Mouse (Mus musculus) Muller cell, postnatal 12 days (primary cell): ENCODE data around the gene Cd300e.
"Not testable (repeated sequence)": the region's sequence is repeated elsewhere in the genome, so short reads cannot be mapped to it uniquely, and the experiment has no call there.

Experiments used
- DNase-seq: peaks from one replicate; pipeline ENCODE4 v3.0.0-alpha.2; 2015; ENCODE audit errors: inconsistent ontology term

Cd300e gene

GRCm38 (mm10) chr11:115082196-115082595 lies 20.2 kb upstream of the Cd300e start:
- no peak for DNase-seq

DNA sequence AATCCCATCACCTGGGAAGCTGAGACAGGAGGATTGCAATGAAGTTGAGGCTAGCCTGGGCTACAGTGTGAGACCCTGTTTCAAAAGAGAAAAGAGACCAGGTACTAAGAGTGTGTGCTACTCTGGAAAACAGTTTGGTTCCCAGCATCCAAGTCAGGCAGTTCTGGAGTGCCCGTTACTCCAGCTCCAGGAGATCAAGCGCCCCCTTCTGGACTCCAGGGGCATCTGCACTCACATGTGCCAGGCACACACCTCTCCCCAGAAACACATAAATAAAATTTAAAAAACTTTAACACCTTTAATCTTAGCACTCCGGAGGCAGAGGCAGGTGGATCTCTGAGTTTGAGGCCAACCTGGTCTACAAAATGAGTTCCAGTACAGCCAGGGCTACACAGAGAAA lies 19.4 kb upstream of the Cd300e start:
- DNase-seq, result no peak

DNA sequence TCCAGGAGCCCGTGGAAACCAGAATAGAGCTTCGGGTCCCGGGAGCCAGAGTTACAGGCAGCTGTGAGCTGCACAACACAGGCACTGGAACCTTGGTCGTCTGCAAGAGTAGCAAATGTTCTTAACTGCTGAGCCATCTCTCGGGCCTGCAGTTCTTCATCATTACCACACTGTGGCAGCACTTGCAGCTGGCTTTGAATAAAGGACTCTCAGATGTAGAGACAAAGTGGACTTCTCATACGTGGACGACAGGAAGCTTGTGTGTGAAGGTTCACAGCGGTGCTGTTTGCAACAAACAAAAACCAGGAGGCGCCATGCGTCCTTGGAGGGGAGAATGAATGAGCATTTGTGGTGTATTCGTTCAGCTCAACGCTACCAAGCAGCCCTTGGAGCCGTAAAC lies 18.9 kb upstream of the Cd300e start:
- DNase-seq, result peak; percentile 53

DNA sequence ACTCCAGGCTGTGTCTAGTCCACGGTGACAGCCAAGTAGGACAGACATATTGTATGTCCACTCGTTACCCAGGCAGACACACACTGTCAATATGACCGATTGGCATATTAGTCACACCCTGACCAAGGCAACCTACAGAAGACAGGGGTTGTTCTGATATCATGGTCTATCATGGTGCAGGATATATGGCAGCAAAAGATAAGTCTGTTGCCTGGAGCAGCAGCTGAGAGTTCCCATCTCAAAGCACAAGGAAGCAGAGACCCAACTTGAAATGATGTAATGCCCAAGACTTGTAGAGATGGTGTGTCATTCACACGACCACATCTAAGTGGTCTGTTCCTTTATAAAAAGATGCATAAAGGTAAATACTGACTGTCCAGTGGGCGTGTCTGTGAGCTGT lies 16.7 kb upstream of the Cd300e start:
- DNase-seq, result no peak

DNA sequence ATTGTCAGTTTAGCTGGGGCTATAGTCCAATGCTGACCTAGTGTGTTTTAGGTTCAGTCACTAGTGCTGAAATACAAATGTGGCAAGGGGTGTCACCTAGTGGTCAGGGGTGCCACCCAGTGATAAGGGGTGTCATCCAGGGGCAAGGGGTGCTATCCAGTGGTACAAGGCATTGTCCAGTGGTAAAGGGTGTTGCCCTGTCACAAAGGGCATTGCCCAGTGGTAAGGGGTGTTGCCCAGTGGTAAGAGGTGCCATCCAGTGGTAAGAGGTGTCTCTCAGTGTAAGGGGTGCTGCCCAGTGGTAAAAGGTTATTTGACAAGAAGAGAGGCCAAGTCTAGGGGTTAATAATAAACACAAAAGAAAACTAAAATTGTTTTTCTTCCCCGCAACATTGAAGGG lies 15.5 kb upstream of the Cd300e start:
- DNase-seq, result no peak

DNA sequence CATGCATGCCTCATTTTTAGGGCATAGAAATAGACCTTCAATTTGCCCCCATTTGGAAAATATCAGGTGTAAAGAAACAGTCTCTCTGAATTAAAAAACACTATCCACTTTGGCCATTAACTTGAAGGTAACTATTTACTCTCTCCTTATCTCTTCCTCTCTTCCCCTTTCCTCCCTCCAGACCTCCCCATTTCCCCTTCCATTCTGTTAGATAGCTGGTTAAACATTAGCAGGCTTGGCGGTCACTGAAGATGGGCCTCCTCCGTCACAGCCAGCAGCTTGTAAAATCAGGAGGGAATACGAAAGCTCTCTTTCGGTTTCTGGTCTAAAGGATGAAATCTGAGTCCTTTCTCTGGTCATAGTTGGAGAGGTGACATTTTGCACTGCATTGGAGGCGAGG lies 13.9 kb upstream of the Cd300e start:
- no peak for DNase-seq

GRCm38 (mm10) chr11:115075407-115075806 lies 13.4 kb upstream of the Cd300e start:
- DNase-seq, result no peak

DNA sequence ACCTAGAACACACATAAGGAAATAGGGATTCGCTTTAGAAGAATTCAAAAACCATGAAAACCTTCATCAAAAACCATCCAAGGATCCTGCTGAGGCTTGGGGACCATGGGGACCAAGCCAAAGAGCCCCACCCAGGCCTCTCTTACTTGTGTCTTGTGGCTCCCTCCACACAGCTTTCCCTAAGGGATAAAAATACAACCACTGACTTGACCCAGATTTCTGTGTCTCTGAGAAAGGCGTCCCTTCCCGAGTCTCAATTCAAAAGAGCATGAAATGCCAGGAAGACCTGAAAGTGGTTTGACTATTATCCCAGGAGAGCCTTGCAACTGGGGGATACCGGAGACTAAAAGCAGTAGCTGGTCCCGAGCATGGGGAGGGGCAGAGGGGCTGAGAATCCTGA lies 11.0 kb upstream of the Cd300e start:
- DNase-seq, result no peak

- DNase-seq, result peak; percentile 91
Observed at GRCm38 (mm10) chr11:115071631-115072294, 9.8 kb upstream of the Cd300e start.

DNA sequence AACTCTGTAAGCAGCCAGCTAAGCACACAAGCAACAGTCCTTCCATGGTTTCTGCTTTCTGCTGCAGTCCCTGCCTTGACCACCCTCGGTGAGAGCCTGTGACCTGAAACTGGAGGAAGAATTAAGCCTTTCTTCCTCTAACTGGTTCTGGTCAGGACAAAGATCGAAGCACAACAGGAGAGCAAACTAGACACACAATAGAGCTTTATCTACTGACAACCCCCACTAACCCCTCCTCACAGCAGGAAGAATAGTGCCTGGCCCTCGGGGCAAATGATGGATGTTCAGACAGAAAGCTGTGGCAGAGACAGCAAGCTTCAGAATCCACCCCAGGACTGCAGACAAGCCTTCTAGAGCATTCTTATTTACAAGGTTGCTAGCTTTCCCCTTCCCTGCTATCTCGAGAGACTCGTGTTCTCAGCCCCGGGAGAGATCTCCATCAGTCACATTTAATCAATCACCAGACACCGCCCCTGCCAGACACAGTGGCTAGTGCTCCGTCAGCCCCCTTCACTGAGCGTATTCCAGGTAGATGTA lies 9.1 kb upstream of the Cd300e start:
- peak; percentile 73 for DNase-seq

GRCm38 (mm10) chr11:115066768-115067167 lies 4.8 kb upstream of the Cd300e start:
- DNase-seq, result no peak

DNA sequence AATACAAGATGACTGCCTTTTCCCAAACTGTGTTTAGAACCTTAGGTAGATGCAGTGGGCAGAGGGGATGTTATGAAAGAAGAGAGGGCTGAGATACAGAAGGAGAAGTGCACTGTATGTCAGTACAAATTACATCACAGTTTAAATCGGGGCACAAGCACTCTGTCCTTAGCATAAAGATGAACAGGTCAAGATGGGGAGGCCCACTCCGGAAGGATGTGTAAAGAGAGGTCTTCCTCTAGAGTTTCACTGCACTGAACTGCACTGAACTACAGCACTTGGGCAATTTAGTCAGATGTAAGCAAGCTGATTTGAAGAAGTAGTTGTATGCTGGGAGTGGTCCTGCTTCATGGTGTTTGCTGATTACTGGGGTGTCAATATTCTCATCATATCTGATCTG lies 2.2 kb downstream of the Cd300e start:
- DNase-seq, result no peak

- no peak for DNase-seq
Observed at GRCm38 (mm10) chr11:115058701-115059100, 3.3 kb downstream of the Cd300e start.

DNA sequence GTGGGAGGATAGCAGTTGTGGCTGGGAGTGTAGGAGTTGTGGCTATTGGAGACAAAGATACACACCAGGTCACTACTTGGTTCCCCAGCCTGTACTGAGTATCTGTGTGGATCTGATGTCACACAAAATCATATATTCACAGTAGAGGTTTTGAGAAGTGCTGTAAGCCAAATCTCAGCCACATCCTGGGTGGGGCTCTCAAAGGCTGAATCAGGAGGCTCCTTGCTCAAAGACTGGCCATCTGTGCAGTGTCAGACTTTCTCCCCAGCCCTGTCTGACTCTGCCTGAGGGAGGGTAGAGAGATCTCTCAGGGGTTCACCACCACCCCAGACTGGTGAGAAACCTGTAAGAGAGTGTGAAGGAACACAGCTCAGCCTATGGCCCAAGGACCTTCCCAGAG lies 7.4 kb downstream of the Cd300e start:
- no peak for DNase-seq

GRCm38 (mm10) chr11:115052991-115053390 lies 9.0 kb downstream of the Cd300e start:
- DNase-seq, result peak; percentile 50

- DNase-seq, result peak; percentile 30
Observed at GRCm38 (mm10) chr11:115052206-115052605, 9.8 kb downstream of the Cd300e start.

- no peak for DNase-seq
Observed at GRCm38 (mm10) chr11:115049282-115049895, 12.6 kb downstream of the Cd300e start.

DNA sequence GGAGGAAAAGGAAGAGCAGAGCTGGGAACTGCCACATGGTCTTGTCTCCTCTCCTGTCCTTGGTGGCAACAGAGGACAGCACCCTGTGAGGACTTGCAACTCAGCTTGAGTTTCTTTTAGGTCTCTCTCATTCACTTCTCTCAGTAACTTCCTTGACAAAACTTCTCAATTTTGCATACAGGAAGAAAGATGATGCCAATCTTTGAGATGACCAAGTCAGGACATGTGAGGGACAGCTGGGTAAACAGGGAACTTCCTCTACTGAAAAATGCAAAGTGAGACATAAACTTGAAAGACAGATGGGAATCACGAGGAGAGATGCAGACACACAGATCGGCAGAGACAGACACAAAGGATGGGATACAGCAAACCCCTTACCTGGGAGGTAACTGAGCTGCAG lies 13.7 kb downstream of the Cd300e start, which contains the start of gene Cd300ld3:
Gene Cd300ld3, minus strand, starts transcription at position 151 of the 400 bp plus-strand sequence.
- no peak for DNase-seq

DNA sequence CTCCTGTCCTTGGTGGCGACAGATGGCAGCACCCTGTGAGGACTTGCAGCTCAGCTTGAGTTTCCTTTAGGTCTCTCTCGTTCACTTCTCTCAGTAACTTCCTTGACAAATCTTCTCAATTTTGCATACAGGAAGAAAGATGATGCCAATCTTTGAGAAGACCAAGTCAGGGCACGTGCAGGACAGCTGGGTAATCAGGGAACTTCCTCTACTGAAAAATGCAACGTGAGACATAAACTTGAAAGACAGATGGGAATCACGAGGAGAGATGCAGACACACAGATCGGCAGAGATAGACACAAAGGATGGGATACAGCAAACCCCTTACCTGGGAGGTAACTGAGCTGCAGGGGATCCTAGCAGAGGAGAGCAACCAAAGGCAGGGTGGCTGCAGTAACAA lies 24.3 kb downstream of the Cd300e start, which contains the start of gene Cd300ld5:
Gene Cd300ld5, minus strand, starts transcription at position 101 of the 400 bp plus-strand sequence.
- DNase-seq, result not testable (repeated sequence)

- DNase-seq, result not testable (repeated sequence)
Observed at GRCm38 (mm10) chr11:115026912-115027311, 35.1 kb downstream of the Cd300e start, which contains the start of gene Cd300ld4. Gene Cd300ld4 (minus strand): TSS chr11:115027012.

DNA sequence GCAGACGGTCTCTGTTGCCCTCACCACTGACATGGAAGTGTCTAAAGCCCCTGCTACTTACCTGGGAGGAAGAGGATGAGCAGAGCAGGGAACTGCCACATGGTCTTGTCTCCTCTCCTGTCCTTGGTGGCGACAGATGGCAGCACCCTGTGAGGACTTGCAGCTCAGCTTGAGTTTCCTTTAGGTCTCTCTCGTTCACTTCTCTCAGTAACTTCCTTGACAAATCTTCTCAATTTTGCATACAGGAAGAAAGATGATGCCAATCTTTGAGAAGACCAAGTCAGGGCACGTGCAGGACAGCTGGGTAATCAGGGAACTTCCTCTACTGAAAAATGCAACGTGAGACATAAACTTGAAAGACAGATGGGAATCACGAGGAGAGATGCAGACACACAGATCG lies 45.9 kb downstream of the Cd300e start, which contains the start of gene Cd300ld2:
Gene Cd300ld2, minus strand, starts transcription at position 101 of the 400 bp plus-strand sequence.
- not testable (repeated sequence) for DNase-seq

DNA sequence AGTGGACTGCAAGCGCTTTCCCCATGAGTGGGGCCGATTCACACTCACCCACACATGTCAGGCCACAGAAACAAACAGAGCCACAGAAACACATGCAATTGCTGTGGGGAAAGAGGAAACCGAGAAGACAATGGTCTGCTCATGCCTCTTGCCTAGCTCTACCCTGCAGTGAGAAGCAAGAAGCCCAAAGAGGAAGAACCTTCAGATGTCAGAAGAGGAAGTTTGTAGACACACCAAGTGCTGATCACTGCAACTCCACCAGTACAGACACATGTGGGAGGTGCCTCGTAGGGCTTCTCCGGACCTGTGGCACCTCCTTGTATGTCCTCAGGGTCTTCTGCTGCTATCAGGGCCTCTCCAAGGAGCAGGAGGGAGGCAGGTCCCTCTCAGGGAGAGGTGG lies 57.9 kb downstream of the Cd300e start:
- DNase-seq, result no peak
